Mouse (Mus musculus): Measurements from ENCODE around the gene Tmem117. TPM values are rescaled to one million over a fixed set of nuclear protein-coding genes. Genes with fewer than 3 reads are reported as not detected.

Tmem117 gene
- polyA plus RNA-seq, 1 experiment from 2014 or later = 3.2 TPM

GRCm38 (mm10) chr15:94967004-94967403 lies 338.0 kb downstream of the Tmem117 start:
- ATAC-seq (ENCODE audit: insufficient number of reproducible peaks, insufficient read depth, low FRiP score, low TSS enrichment) = no peak

DNA sequence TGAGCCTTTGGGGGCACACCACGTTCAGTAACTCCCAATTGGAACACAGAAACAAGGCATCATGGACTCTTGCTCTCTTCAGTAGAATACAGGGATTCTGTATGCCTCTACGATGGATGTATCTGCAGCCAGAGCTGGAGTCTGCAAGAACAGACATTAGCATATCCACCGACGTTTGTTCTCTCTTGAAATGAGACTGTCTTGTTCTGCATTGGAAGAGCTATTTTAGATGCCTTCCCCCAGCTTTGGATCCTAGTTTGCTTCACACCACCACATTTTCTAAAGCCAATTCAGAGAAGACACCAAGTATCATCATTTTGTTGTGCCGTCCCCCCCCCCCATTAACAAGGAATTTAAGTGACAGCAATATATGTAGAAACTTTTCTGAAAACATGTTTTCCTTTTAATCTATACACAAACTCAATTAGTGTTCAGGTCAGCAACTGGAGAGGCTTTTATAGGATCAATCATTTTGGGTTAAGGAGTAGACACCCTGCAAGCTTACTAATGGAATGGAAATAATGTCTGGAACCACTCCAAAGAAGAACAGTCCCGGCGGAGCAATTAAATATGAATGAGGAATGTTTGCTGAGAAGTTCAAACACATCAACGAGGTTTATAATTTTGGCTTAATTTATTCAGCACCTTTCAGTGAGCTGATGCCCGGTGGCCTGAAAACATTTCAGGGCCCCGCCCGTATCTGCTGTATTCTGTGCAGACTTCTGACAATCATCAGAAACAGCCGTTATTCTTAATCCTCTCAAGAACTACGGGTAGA lies 339.6 kb downstream of the Tmem117 start:
- H3K4me1 ChIP-seq = no peaks in the 10 kb centered on the region
- no peak for ATAC-seq (ENCODE audit: insufficient number of reproducible peaks, insufficient read depth, low FRiP score, low TSS enrichment)
- no peak overlapping the region for H3K4me2 ChIP-seq (replicated peaks)
- no peaks in the 10 kb centered on the region for H3K27me3 ChIP-seq
- H3K27ac ChIP-seq = no peak overlapping the region
- no peak overlapping the region for H3K4me3 ChIP-seq
- no peaks in the 10 kb centered on the region for H3K9me3 ChIP-seq
- 82% methylated on average over 13 of the region's 13 CpGs for WGBS
- H3K9ac ChIP-seq = no peak overlapping the region
- H3K36me3 ChIP-seq = no peaks in the 10 kb centered on the region

More at GRCm38 (mm10) chr15:94967004-94967403, 338.0 kb downstream of the Tmem117 start:
- H3K9ac ChIP-seq = no peak overlapping the region
- no peaks in the 10 kb centered on the region for H3K9me3 ChIP-seq
- H3K27ac ChIP-seq = no peak overlapping the region
- no peaks in the 10 kb centered on the region for H3K27me3 ChIP-seq
- no peak overlapping the region for H3K4me3 ChIP-seq
- no peaks in the 10 kb centered on the region for H3K36me3 ChIP-seq
- 91% methylated on average over 6 of the region's 6 CpGs for WGBS
- H3K4me1 ChIP-seq = no peaks in the 10 kb centered on the region
- no peak overlapping the region for H3K4me2 ChIP-seq (replicated peaks)

- H3K27ac ChIP-seq = no peak overlapping the region
- ATAC-seq (ENCODE audit: insufficient number of reproducible peaks, insufficient read depth, low FRiP score, low TSS enrichment) = no peak
- H3K4me2 ChIP-seq (replicated peaks) = no peak overlapping the region
- H3K27me3 ChIP-seq = no peaks in the 10 kb centered on the region
- H3K4me3 ChIP-seq = no peak overlapping the region
- H3K4me1 ChIP-seq = no peaks in the 10 kb centered on the region
- H3K9me3 ChIP-seq = no peaks in the 10 kb centered on the region
- no peaks in the 10 kb centered on the region for H3K36me3 ChIP-seq
- no peak overlapping the region for H3K9ac ChIP-seq
- 83% methylated on average over 4 of the region's 4 CpGs for WGBS
These were observed 352.8 kb downstream of the Tmem117 start for GRCm38 (mm10) chr15:94981798-94982197.

DNA sequence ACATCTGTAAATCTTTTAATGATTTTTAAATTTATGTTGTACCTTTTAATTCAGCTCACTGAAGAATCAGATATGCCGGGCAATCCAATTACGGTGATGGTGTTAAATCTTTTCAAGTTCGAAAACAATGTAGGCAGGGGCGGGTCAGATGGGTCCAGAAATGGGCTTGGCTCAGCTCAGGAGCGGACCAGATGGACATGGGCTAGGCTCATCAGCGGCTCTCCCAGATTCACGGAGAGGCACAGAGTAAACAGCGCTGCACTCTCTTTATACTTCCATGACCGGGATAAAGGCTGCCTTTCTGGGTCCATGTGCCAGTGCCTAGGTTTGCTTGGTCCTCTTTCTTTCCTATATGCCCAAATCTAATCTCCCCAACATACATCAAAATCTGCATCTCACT lies 366.3 kb downstream of the Tmem117 start:
- Histone ChIP-seq H3K9ac (no peak overlapping the region), H3K4me1 (no peaks in the 10 kb centered on the region), H3K9me3 (no peaks in the 10 kb centered on the region), H3K27me3 (no peaks in the 10 kb centered on the region), H3K36me3 (no peaks in the 10 kb centered on the region), H3K27ac (no peak overlapping the region), H3K4me2 (replicated peaks) (no peak overlapping the region), H3K4me3 (no peak overlapping the region)
- no peak for ATAC-seq (ENCODE audit: insufficient number of reproducible peaks, insufficient read depth, low FRiP score, low TSS enrichment)
- 91% methylated on average over 9 of the region's 9 CpGs for WGBS

- no peak for ATAC-seq (ENCODE audit: insufficient number of reproducible peaks, insufficient read depth, low FRiP score, low TSS enrichment)
- no peak overlapping the region for H3K4me3 ChIP-seq
- no peaks in the 10 kb centered on the region for H3K36me3 ChIP-seq
- H3K9ac ChIP-seq = no peak overlapping the region
- no peaks in the 10 kb centered on the region for H3K9me3 ChIP-seq
- H3K27ac ChIP-seq = no peak overlapping the region
- H3K4me2 ChIP-seq (replicated peaks) = no peak overlapping the region
- H3K27me3 ChIP-seq = no peaks in the 10 kb centered on the region
- H3K4me1 ChIP-seq = 0 out of 2 replicates have a peak, but pooled peaks cover 4% of the 10 kb centered on the region
- WGBS = 64% methylated on average over 8 of the region's 8 CpGs
These were observed 376.2 kb downstream of the Tmem117 start for GRCm38 (mm10) chr15:95005121-95005824.

DNA sequence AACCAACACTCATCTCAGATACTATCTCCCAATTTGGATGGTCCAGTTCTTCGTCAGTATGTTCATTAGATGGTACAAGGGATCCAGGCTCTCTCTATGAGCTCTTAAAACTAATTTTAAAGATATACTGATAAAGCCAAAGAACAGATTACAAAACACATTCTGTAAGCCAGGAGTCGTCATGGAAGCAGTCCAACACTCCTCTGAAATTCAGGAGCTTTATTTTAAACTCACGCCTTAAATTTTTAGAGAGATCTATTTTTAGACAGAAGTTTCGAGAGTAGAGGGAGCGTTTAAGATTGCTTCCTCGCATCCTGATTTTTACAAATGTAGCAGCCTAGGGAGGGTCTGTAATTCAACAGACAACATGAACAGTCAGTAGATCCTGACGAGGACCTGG lies 393.2 kb downstream of the Tmem117 start:
- Histone ChIP-seq H3K9me3 (no peaks in the 10 kb centered on the region), H3K27ac (no peak overlapping the region), H3K36me3 (no peaks in the 10 kb centered on the region), H3K27me3 (no peaks in the 10 kb centered on the region), H3K4me2 (replicated peaks) (no peak overlapping the region), H3K9ac (no peak overlapping the region), H3K4me3 (no peak overlapping the region), H3K4me1 (no peaks in the 10 kb centered on the region)
- ATAC-seq (ENCODE audit: insufficient number of reproducible peaks, insufficient read depth, low FRiP score, low TSS enrichment) = no peak
- WGBS = 87% methylated on average over 7 of the region's 7 CpGs

GRCm38 (mm10) chr15:95024401-95024800 lies 395.4 kb downstream of the Tmem117 start:
- WGBS = 68% methylated on average over 6 of the region's 6 CpGs

DNA sequence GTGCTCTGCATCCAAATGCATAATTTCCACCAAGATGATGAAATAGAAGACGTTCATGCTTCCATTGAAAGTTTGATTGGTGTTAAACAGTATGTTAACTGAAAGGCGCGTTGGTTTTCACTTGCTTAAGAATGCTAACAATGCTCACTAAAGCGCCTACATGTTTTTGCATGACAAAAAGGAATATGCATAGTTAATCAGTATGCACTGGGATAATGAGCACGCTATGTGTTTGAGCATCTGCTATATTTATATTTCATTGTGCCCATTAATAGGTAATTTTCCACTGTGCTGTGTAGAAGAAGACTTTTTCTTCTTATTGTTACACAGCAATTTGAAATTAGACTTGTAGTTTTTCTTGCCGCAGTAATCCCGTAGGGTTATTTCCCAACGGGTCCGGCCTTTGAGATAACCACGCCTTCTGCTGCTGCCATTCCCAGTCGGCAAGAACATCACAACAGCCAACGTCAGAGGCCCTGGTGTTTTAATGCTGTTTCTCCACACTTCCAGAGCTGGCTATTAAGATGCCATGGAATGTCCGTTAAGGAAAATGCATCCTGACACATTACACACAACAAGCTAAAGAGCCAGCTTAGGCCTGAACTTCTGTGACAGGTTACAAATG lies 399.9 kb downstream of the Tmem117 start:
- Histone ChIP-seq H3K27ac (no peak overlapping the region), H3K4me3 (no peak overlapping the region), H3K4me1 (no peaks in the 10 kb centered on the region), H3K36me3 (no peaks in the 10 kb centered on the region), H3K9me3 (no peaks in the 10 kb centered on the region), H3K27me3 (no peaks in the 10 kb centered on the region), H3K9ac (no peak overlapping the region), H3K4me2 (replicated peaks) (no peak overlapping the region)
- 88% methylated on average over 13 of the region's 13 CpGs for WGBS
- ATAC-seq (ENCODE audit: insufficient number of reproducible peaks, insufficient read depth, low FRiP score, low TSS enrichment) = no peak

More at GRCm38 (mm10) chr15:95024401-95024800, 395.4 kb downstream of the Tmem117 start:
- no peak for ATAC-seq (ENCODE audit: insufficient number of reproducible peaks, insufficient read depth, low FRiP score, low TSS enrichment)
- H3K9me3 ChIP-seq = no peaks in the 10 kb centered on the region
- no peak overlapping the region for H3K27ac ChIP-seq
- H3K36me3 ChIP-seq = no peaks in the 10 kb centered on the region
- no peak overlapping the region for H3K4me2 ChIP-seq (replicated peaks)
- H3K4me3 ChIP-seq = no peak overlapping the region
- no peak overlapping the region for H3K9ac ChIP-seq
- H3K4me1 ChIP-seq = no peaks in the 10 kb centered on the region
- H3K27me3 ChIP-seq = no peaks in the 10 kb centered on the region

GRCm38 (mm10) chr15:95029487-95029875 lies 400.4 kb downstream of the Tmem117 start:
- Histone ChIP-seq H3K9me3 (no peaks in the 10 kb centered on the region), H3K4me1 (no peaks in the 10 kb centered on the region), H3K27ac (no peak overlapping the region), H3K27me3 (no peaks in the 10 kb centered on the region), H3K9ac (no peak overlapping the region), H3K4me3 (no peak overlapping the region), H3K36me3 (no peaks in the 10 kb centered on the region), H3K4me2 (replicated peaks) (no peak overlapping the region)
- no peak for ATAC-seq (ENCODE audit: insufficient number of reproducible peaks, insufficient read depth, low FRiP score, low TSS enrichment)
- 68% methylated on average over 5 of the region's 5 CpGs for WGBS

DNA sequence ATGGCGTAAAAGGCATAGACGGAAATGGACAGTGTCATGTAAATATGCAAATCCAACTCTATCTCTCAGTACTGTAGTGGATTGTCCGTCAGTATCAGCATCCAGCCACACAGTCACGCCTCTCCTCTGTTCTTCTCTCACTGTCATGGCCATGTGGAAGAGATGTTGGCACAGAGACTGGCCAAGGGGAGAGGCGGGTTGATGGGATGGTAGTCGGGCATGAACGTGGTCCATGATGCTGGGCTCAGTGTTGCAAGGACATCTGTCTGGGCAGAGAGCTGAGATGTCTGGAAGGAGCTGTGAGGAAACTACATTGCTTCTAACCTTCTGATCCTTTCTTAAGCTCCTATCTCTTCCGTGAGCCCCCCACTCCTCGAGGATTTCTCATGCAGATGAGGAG lies 413.4 kb downstream of the Tmem117 start:
- H3K4me3 ChIP-seq = no peak overlapping the region
- 84% methylated on average over 9 of the region's 9 CpGs for WGBS
- H3K27ac ChIP-seq = no peak overlapping the region
- H3K9ac ChIP-seq = no peak overlapping the region
- no peak for ATAC-seq (ENCODE audit: insufficient number of reproducible peaks, insufficient read depth, low FRiP score, low TSS enrichment)
- H3K27me3 ChIP-seq = no peaks in the 10 kb centered on the region
- no peaks in the 10 kb centered on the region for H3K36me3 ChIP-seq
- no peaks in the 10 kb centered on the region for H3K4me1 ChIP-seq
- no peaks in the 10 kb centered on the region for H3K9me3 ChIP-seq
- no peak overlapping the region for H3K4me2 ChIP-seq (replicated peaks)

- no peak overlapping the region for H3K4me3 ChIP-seq
- WGBS = 82% methylated on average over 8 of the region's 8 CpGs
- no peaks in the 10 kb centered on the region for H3K4me1 ChIP-seq
- no peak overlapping the region for H3K27ac ChIP-seq
- H3K27me3 ChIP-seq = no peaks in the 10 kb centered on the region
- no peak for ATAC-seq (ENCODE audit: insufficient number of reproducible peaks, insufficient read depth, low FRiP score, low TSS enrichment)
- H3K36me3 ChIP-seq = no peaks in the 10 kb centered on the region
- H3K4me2 ChIP-seq (replicated peaks) = no peak overlapping the region
- no peaks in the 10 kb centered on the region for H3K9me3 ChIP-seq
- H3K9ac ChIP-seq = no peak overlapping the region
These were observed 415.0 kb downstream of the Tmem117 start for GRCm38 (mm10) chr15:95044011-95044410.

GRCm38 (mm10) chr15:95047486-95047885 lies 418.5 kb downstream of the Tmem117 start:
- WGBS = 95% methylated on average over 2 of the region's 2 CpGs
- Histone ChIP-seq H3K27me3 (no peaks in the 10 kb centered on the region), H3K36me3 (no peaks in the 10 kb centered on the region), H3K4me2 (replicated peaks) (no peak overlapping the region), H3K9ac (no peak overlapping the region), H3K4me1 (no peaks in the 10 kb centered on the region), H3K4me3 (no peak overlapping the region), H3K27ac (no peak overlapping the region), H3K9me3 (no peaks in the 10 kb centered on the region)
- no peak for ATAC-seq (ENCODE audit: insufficient number of reproducible peaks, insufficient read depth, low FRiP score, low TSS enrichment)

All from embryonic facial prominence, embryonic 12.5 days (tissue).